Mouse (Mus musculus): ENCODE measurements around the gene Mettl9.

Mettl9 gene

GRCm38 (mm10) chr7:121098614-121099389 lies 64.6 kb downstream of the Mettl9 start:
- DNase-seq (ENCODE audit: low spot score) = no peak

DNA sequence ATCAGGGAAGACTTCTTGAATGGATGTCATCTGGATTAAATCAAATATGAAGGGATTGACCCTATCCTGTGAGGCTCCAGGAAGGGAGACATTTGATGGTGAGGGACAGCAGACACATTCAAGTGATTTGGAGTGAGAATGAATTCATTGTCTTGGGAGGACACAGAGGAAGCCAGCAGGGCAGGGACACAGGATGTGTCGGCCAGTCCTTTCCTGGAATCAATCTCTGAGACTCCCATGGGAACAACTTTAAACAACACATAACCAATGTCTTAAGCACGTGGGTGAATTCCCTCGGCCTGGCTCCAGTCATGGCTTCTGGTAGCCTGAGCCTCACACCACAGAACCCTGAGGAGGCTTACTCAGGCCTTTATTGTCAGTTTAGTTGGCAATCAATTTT lies 73.6 kb downstream of the Mettl9 start:
- DNase-seq (ENCODE audit: low spot score) = no peak

GRCm38 (mm10) chr7:121111321-121111720 lies 77.1 kb downstream of the Mettl9 start:
- DNase-seq (ENCODE audit: low spot score) = no peak

DNA sequence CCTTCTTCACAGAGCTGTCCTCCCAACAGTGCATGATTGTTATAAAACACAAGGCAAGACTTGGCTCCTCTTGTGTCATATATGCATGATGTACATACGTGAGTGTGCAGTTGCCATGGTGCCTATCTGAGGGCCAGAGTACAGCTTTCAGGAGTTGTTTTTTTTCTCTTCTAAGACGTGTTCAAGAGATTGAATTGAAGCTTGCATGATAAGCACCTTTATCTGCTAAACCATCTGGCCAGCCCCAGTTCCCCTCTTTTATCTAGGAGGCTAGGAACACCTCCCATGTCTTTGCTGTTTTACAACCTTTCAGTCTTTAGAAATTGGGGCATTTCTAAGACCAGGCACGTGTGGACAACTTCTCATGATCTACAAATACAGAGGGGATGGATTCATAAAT lies 77.5 kb downstream of the Mettl9 start:
- no peak for DNase-seq (ENCODE audit: low spot score)

DNA sequence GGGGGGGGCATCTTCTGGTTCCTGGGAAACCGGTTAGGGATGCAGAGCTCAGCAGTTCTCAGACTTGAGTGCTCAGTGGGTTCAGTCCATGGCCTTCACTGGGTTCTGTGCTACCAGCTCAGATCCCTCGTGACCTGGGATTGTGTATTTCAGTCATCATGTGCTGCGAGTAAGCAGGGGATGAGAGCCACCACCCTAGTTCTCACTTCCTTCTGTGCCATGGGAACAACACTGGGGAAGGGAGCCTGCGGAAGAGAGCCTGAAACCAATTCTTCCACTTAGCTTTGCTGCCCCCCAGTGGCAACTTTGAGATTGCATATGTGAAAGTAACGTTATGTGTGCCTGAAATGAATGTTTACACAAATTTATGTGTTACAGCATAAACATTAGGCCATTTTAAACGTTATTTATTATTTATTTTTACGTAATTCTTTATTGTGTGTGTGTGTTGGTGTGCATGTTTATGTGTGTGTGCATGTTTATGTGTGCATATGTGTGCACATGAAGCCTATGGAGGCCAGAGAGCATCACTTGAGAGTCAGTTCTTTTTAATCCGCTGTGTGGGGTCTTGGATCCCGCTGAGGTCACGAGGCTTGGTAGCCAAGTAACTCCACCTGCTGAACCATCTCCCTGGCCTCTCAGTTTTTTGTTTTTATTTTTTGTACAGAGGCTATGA lies 86.0 kb downstream of the Mettl9 start:
- peak; percentile 37 for DNase-seq (ENCODE audit: low spot score)

Measured in testis, postnatal 14 days (tissue).